Mouse (Mus musculus): ENCODE measurements at regions not wholly inside any gene's neighbourhood (a gene's known extent, or its start where the extent isn't known, plus 50 kb on each side); places are given as distances from the start of the nearest gene placed in this dataset.

DNA sequence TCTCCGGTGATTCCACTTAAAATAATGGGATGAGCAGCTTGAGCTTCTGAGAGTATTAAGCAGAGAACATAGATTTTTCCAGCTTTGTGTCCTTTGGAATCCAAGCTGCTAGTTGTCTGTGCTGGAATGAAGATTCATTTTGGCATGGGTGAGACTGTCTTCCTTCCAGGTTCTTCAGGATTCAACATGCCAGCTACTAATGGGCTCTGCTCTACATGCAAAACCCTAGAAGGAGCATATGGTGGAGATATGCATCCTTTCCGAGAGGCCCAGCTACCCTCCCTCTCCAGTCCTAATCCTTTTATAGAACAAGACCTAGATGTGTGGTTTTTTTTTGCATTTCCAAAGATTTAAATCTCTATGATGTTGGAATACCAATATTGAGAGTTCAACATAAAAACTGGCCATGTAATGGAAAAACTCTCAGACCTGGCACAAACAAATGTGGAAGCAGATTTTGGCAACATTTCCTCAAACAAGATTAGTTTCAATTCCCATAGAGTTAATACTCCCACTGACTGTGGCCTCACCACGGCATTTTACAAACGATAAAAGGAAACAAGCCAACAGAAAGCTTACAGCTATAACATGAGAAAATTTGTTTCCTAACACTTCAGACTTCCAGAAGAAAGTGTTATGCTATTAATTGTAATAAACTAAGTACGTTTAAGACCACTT lies 364.5 kb downstream of the Sv2b start:
- no peaks in the 10 kb centered on the region for H3K36me3 ChIP-seq (ENCODE audit: insufficient read depth, low read length)
- 66% methylated on average over 5 of the region's 5 CpGs for WGBS
- ATAC-seq, result no peak

DNA sequence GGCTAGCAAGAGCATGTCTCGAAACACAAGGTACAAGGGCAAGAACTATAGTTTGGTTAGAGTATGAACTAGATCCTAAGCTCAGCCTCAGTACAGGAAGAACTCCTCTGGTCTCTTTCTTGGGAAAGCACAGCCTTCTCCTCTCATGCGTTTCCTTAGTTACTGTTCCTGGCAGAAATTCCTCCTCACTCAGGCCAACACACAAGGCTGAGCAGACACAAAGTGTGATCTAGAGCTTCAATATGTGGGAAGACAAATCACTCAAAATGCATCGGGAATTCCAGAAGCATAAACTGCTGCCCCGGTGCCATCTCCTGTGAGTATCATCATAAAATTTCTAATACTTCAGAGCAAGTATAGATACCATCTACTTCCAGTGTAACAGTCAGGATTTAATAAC lies 366.1 kb downstream of the Sv2b start:
- no peak for ATAC-seq
- WGBS, result 56% methylated on average over 4 of the region's 4 CpGs

More for the DNA sequence above, 364.5 kb downstream of the Sv2b start:
- Histone ChIP-seq H3K27me3 (ENCODE audit: insufficient read depth, low read length) (no peaks in the 10 kb centered on the region), H3K4me3 (ENCODE audit: low read length) (no peak overlapping the region), H3K9ac (replicated peaks; ENCODE audit: low read length) (no peak overlapping the region), H3K27ac (no peak overlapping the region), H3K9me3 (ENCODE audit: low read length) (no peaks in the 10 kb centered on the region), H3K4me2 (ENCODE audit: low read depth, low read length) (no peak overlapping the region), H3K4me1 (ENCODE audit: insufficient read depth, low read length) (no peaks in the 10 kb centered on the region)
- TF ChIP-seq CTCF (IDR thresholded peaks at IDR 0.05; ENCODE audit: low read depth), result no peak
- DNase-seq (ENCODE audit: low spot score), result peak; percentile 20

GRCm38 (mm10) chr7:74942146-74942545 lies 366.9 kb downstream of the Sv2b start:
- Histone ChIP-seq H3K27ac (no peak overlapping the region), H3K27me3 (ENCODE audit: insufficient read depth, low read length) (no peaks in the 10 kb centered on the region), H3K4me1 (ENCODE audit: insufficient read depth, low read length) (no peaks in the 10 kb centered on the region), H3K4me2 (ENCODE audit: low read depth, low read length) (no peak overlapping the region), H3K9me3 (ENCODE audit: low read length) (no peaks in the 10 kb centered on the region), H3K4me3 (ENCODE audit: low read length) (no peak overlapping the region), H3K36me3 (ENCODE audit: insufficient read depth, low read length) (no peaks in the 10 kb centered on the region), H3K9ac (replicated peaks; ENCODE audit: low read length) (no peak overlapping the region)
- 50% methylated on average over 3 of the region's 3 CpGs for WGBS
- ATAC-seq, result no peak
- peak; percentile 67 for DNase-seq (ENCODE audit: low spot score)
- TF ChIP-seq CTCF (IDR thresholded peaks at IDR 0.05; ENCODE audit: low read depth), result no peak

More for the DNA sequence above, 366.1 kb downstream of the Sv2b start:
- Histone ChIP-seq H3K4me3 (ENCODE audit: low read length) (no peak overlapping the region), H3K4me2 (ENCODE audit: low read depth, low read length) (no peak overlapping the region), H3K36me3 (ENCODE audit: insufficient read depth, low read length) (no peaks in the 10 kb centered on the region), H3K4me1 (ENCODE audit: insufficient read depth, low read length) (no peaks in the 10 kb centered on the region), H3K9me3 (ENCODE audit: low read length) (no peaks in the 10 kb centered on the region), H3K27me3 (ENCODE audit: insufficient read depth, low read length) (no peaks in the 10 kb centered on the region), H3K27ac (no peak overlapping the region), H3K9ac (replicated peaks; ENCODE audit: low read length) (no peak overlapping the region)
- DNase-seq (ENCODE audit: low spot score), result peak; percentile 28
- no peak for TF ChIP-seq CTCF (IDR thresholded peaks at IDR 0.05; ENCODE audit: low read depth)

GRCm38 (mm10) chr7:74929142-74929829 lies 374.7 kb upstream of the Slco3a1 start:
- 42% methylated on average over 8 of the region's 8 CpGs for WGBS
- H3K9ac ChIP-seq (replicated peaks; ENCODE audit: low read length), result no peak overlapping the region
- ATAC-seq, result no peak
- H3K27me3 ChIP-seq (ENCODE audit: insufficient read depth, low read length), result no peaks in the 10 kb centered on the region
- no peak overlapping the region for H3K27ac ChIP-seq
- H3K4me2 ChIP-seq (ENCODE audit: low read depth, low read length), result no peak overlapping the region
- TF ChIP-seq CTCF (IDR thresholded peaks at IDR 0.05; ENCODE audit: low read depth), result no peak
- no peak overlapping the region for H3K4me3 ChIP-seq (ENCODE audit: low read length)
- H3K4me1 ChIP-seq (ENCODE audit: insufficient read depth, low read length), result no peaks in the 10 kb centered on the region
- H3K36me3 ChIP-seq (ENCODE audit: insufficient read depth, low read length), result no peaks in the 10 kb centered on the region
- no peaks in the 10 kb centered on the region for H3K9me3 ChIP-seq (ENCODE audit: low read length)
- no peak for DNase-seq (ENCODE audit: low spot score)

- H3K27me3 ChIP-seq (ENCODE audit: insufficient read depth, low read length), result no peaks in the 10 kb centered on the region
- DNase-seq (ENCODE audit: low spot score) (no peak), ATAC-seq (no peak)
- 72% methylated on average over 6 of the region's 6 CpGs for WGBS
- TF ChIP-seq CTCF (IDR thresholded peaks at IDR 0.05; ENCODE audit: low read depth), result no peak
- no peak overlapping the region for H3K4me2 ChIP-seq (ENCODE audit: low read depth, low read length)
- no peaks in the 10 kb centered on the region for H3K9me3 ChIP-seq (ENCODE audit: low read length)
- H3K27ac ChIP-seq, result no peak overlapping the region
- H3K9ac ChIP-seq (replicated peaks; ENCODE audit: low read length), result no peak overlapping the region
- no peaks in the 10 kb centered on the region for H3K4me1 ChIP-seq (ENCODE audit: insufficient read depth, low read length)
- no peak overlapping the region for H3K4me3 ChIP-seq (ENCODE audit: low read length)
- no peaks in the 10 kb centered on the region for H3K36me3 ChIP-seq (ENCODE audit: insufficient read depth, low read length)
These were observed 373.8 kb upstream of the Slco3a1 start for GRCm38 (mm10) chr7:74928226-74928927.

- Histone ChIP-seq H3K4me1 (ENCODE audit: insufficient read depth, low read length) (no peaks in the 10 kb centered on the region), H3K9me3 (ENCODE audit: low read length) (no peaks in the 10 kb centered on the region)
These were observed 372.1 kb upstream of the Slco3a1 start for GRCm38 (mm10) chr7:74926729-74927128.

More at GRCm38 (mm10) chr7:74926729-74927128, 372.1 kb upstream of the Slco3a1 start:
- Histone ChIP-seq H3K36me3 (ENCODE audit: insufficient read depth, low read length) (no peaks in the 10 kb centered on the region), H3K27ac (no peak overlapping the region), H3K27me3 (ENCODE audit: insufficient read depth, low read length) (no peaks in the 10 kb centered on the region), H3K4me2 (ENCODE audit: low read depth, low read length) (no peak overlapping the region), H3K9ac (replicated peaks; ENCODE audit: low read length) (no peak overlapping the region), H3K4me3 (ENCODE audit: low read length) (no peak overlapping the region)
- no peak for TF ChIP-seq CTCF (IDR thresholded peaks at IDR 0.05; ENCODE audit: low read depth)
- 78% methylated on average over 2 of the region's 2 CpGs for WGBS
- no peak for DNase-seq (ENCODE audit: low spot score)
- no peak for ATAC-seq
